Mouse (Mus musculus): ENCODE measurements around the gene Krt88.

GRCm38 (mm10) chr15:101413916-101414635 lies 33.5 kb upstream of the Krt88 start:
- no peak; the same call in 1 of the 2 replicates for TF ChIP-seq CTCF (IDR thresholded peaks at IDR 0.05; ENCODE audit: control insufficient read depth, insufficient read depth, insufficient replicate concordance, low read depth, low read length)
- no peak for TF ChIP-seq POLR2A (IDR thresholded peaks at IDR 0.05; ENCODE audit: control insufficient read depth, low read depth, low read length)

Data from testis, adult 2 months (tissue).